Mouse (Mus musculus) erythroblast, embryonic 14.5 days (primary cell): ENCODE data around the gene Nfe2l1.

Experiments
- GATA1 ChIP-seq: IDR thresholded peaks from 2 replicates; pipeline ENCODE4 v1.6.1; 2012; ENCODE audit warnings: low read length, inconsistent platforms, mixed read lengths
- TAL1 ChIP-seq: IDR thresholded peaks from 3 replicates; pipeline ENCODE4 v1.6.1; 2012; ENCODE audit warnings: low read length, inconsistent platforms, mixed read lengths

DNA sequence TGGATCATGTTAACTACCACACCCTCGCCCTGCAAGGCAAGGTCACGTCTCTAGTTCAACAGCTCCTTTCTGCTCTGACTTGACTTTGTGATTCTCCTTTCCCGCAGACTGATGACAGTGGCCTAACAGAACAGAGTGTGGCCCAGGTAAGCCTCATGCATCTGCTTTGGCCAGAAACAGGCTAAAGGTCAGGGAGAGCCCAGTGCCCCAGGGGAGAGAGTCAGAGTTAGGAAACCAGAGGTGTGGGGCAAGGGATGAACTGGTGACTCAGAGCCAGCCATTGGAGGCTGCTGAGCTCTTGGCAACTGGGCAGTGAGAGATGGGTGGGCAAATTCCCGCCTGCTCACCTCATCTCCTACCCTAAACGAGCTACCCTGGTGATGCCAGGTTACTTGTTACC lies 27.7 kb upstream of the Nfe2l1 start:
- TF ChIP-seq GATA1 (no peak), TAL1 (no peak)
